Mouse (Mus musculus): ENCODE data around the gene Cd27. TPM values are rescaled to one million over a fixed set of nuclear protein-coding genes. Genes with fewer than 3 reads are reported as not detected.

Gene Cd27
- total and polyA plus RNA-seq, 3 experiments, result 0.46 TPM; not detected in 2

- H3K9ac ChIP-seq (ENCODE audit: control insufficient read depth, low read depth, low read length, poor library complexity, severe bottlenecking), result peak overlapping the region; percentile 8; the same call in 1 of the 2 replicates
- H3K27ac ChIP-seq (ENCODE audit: control insufficient read depth, low read depth, low read length), result no peak overlapping the region
- H3K9me3 ChIP-seq (replicated peaks; ENCODE audit: insufficient read depth, low read length), result no peaks in the 10 kb centered on the region
- no peaks in the 10 kb centered on the region for H3K27me3 ChIP-seq (ENCODE audit: control insufficient read depth in 1 of 2, insufficient read depth in 2 of 2, low read length in 2 of 2)
- peaks cover 7 to 11% of the 10 kb centered on the region in 2 experiments for H3K4me1 ChIP-seq (ENCODE audit: control insufficient read depth in 1 of 2, insufficient read depth in 2 of 2, low read length in 2 of 2)
- DNase-seq (ENCODE audit: low read depth, low spot score), result peak; percentile 91
- H3K36me3 ChIP-seq (ENCODE audit: control insufficient read depth in 1 of 2, insufficient read depth in 2 of 2, low read length in 2 of 2), result peaks cover 0 to 12% of the 10 kb centered on the region in 2 experiments; a peak in 2 of 4 replicates
- TF ChIP-seq CTCF (IDR thresholded peaks at IDR 0.05 in 2 of 3, conservative IDR thresholded peaks at IDR 0.05 in 1 of 3; ENCODE audit: control insufficient read depth in 1 of 3, insufficient read depth in 1 of 3, low read depth in 2 of 3, low read length in 3 of 3, poor library complexity in 1 of 3, severe bottlenecking in 1 of 3), result peak; percentile 14 to 89 (median 83); a peak in 5 of 6 replicates
- no peak for TF ChIP-seq NELFE (IDR thresholded peaks at IDR 0.05; ENCODE audit: low read depth, low read length)
- no peak for TF ChIP-seq EP300 (IDR thresholded peaks at IDR 0.05; ENCODE audit: low read depth in 1 of 2, low read length in 2 of 2)
- no peak for TF ChIP-seq E2F4 (IDR thresholded peaks at IDR 0.05; ENCODE audit: borderline replicate concordance, low read depth, low read length)
- TF ChIP-seq BHLHE40 (IDR thresholded peaks at IDR 0.05; ENCODE audit: borderline replicate concordance, low read depth, low read length), result no peak
- TF ChIP-seq MEF2A (IDR thresholded peaks at IDR 0.05; ENCODE audit: extremely low read depth, insufficient replicate concordance, low read depth, low read length, poor library complexity, severe bottlenecking), result no peak
- TF ChIP-seq SIN3A (IDR thresholded peaks at IDR 0.05; ENCODE audit: low read length), result peak; percentile 41; the same call in 1 of the 2 replicates
- peak; percentile 32; the same call in 1 of the 2 replicates for TF ChIP-seq ZC3H11A (IDR thresholded peaks at IDR 0.05; ENCODE audit: low read depth, low read length)
- TF ChIP-seq CHD1 (IDR thresholded peaks at IDR 0.05; ENCODE audit: low read depth, low read length), result no peak
- no peak for TF ChIP-seq GABPA (IDR thresholded peaks at IDR 0.05; ENCODE audit: low read depth, low read length)
- TF ChIP-seq ELF1 (IDR thresholded peaks at IDR 0.05; ENCODE audit: low read depth, low read length), result no peak
- TF ChIP-seq SMC3 (IDR thresholded peaks at IDR 0.05; ENCODE audit: low read depth, low read length), result peak; percentile 78
- no peak for TF ChIP-seq NRF1 (IDR thresholded peaks at IDR 0.05; ENCODE audit: insufficient read depth, low read depth, low read length, poor library complexity, severe bottlenecking)
- TF ChIP-seq USF2 (IDR thresholded peaks at IDR 0.05; ENCODE audit: borderline replicate concordance in 1 of 2, insufficient read depth in 1 of 2, low read depth in 1 of 2, low read length in 2 of 2), result no peak
- peak; percentile 71 for TF ChIP-seq RAD21 (IDR thresholded peaks at IDR 0.05; ENCODE audit: low read depth, low read length)
- TF ChIP-seq JUND (IDR thresholded peaks at IDR 0.05; ENCODE audit: low read depth, low read length), result no peak
- TF ChIP-seq MAX (IDR thresholded peaks at IDR 0.05; ENCODE audit: low read length), result no peak
- TF ChIP-seq ETS1 (IDR thresholded peaks at IDR 0.05; ENCODE audit: low read depth, low read length), result no peak
- no peak for TF ChIP-seq TAL1 (IDR thresholded peaks at IDR 0.05; ENCODE audit: low read length)
- no peak for TF ChIP-seq RCOR1 (IDR thresholded peaks at IDR 0.05; ENCODE audit: low read depth, low read length)
- no peak for TF ChIP-seq TCF12 (IDR thresholded peaks at IDR 0.05; ENCODE audit: low read depth, low read length)
- no peak for TF ChIP-seq MAFK (IDR thresholded peaks at IDR 0.05; ENCODE audit: borderline replicate concordance, low read depth, low read length)
- no peak for TF ChIP-seq MYC (IDR thresholded peaks at IDR 0.05; ENCODE audit: low read depth, low read length)
- H3K4me3 ChIP-seq (ENCODE audit: control insufficient read depth in 1 of 2, insufficient read depth in 1 of 2, low read depth in 2 of 2, low read length in 2 of 2), result no peak overlapping the region
- no peaks in the 10 kb centered on the region; the same call in 1 of the 2 replicates for H3K79me2 ChIP-seq (ENCODE audit: control insufficient read depth, insufficient read depth, low read length, poor library complexity)
Measured at GRCm38 (mm10) chr6:125218963-125219362, 17.8 kb downstream of the Cd27 start.

Data from MEL (cell line).